Mouse (Mus musculus): Measurements from ENCODE around the gene Rabep1.
"Not testable (repeated sequence)": the region's sequence is repeated elsewhere in the genome, so short reads cannot be mapped to it uniquely, and the experiment has no call there.

Rabep1 gene

GRCm38 (mm10) chr11:70831201-70831600, 13.4 kb upstream of the Rabep1 start:
- no peak for DNase-seq (ENCODE audit: low read depth, low spot score)

GRCm38 (mm10) chr11:70833408-70833807, 11.2 kb upstream of the Rabep1 start:
- no peak for DNase-seq (ENCODE audit: low read depth, low spot score)

DNA sequence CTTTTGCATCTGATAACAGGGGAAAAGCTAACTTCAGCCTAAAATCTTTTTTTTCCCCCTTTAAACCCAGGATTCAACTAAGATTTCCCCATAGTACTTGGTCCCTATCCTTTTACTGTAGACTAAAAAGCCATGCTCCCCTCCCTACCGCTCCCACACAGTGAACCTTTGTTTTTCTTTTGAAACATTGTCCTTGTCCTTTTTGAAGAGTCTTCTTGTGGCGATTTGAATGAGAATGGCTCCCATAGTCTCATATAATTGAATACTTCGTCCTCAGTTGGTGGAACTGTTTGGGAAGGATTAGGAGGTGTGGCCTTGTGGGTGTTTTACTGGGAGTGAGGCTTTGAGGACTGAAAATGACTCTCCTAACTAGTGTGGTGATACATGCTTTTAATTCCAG, 10.7 kb upstream of the Rabep1 start:
- DNase-seq (ENCODE audit: low read depth, low spot score) = no peak

DNA sequence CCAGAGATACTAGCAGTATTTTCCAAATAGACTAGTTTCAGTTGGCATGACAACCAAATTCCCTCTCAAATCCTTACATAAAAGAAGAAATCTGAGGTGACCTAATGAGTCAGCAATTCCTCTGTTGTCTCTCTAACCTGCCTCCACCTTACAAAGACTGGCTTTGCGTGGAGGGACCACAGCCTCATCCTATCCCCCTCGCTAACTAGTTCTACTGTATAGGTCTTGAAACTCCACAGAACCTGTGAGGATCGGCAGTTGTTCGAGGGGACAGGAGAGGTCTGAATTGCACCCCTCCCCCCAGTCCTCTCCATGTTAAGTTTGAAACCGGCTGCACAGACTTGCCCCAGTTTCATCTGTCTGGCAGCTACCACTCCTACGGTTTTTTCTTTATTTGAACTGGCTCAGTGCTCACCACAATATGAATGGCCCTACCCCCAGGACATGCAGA, 9.2 kb upstream of the Rabep1 start:
- DNase-seq (ENCODE audit: low read depth, low spot score) = no peak

- no peak for DNase-seq (ENCODE audit: low read depth, low spot score)
Measured at GRCm38 (mm10) chr11:70837031-70837430, 7.5 kb upstream of the Rabep1 start.

DNA sequence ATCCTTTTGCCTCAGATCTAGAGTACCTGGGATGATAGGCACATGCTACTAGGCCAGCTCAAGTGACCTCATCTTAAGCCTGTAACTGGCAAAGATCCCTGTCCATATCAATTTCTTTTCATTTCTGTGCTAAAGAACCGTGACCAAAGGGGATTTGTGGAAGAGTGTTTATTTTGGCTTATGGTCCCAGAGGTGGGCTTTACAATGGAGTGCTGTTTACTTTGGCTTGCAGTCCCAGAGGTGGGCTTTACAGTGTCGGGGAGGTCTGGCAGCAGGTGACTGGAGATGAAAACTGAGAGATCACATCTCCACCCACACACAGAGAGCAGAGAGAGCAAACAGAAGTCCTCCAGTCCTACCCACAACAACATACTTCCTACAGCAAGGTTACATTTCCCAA, 6.0 kb upstream of the Rabep1 start:
- DNase-seq (ENCODE audit: low read depth, low spot score) = no peak

- no peak for DNase-seq (ENCODE audit: low read depth, low spot score)
Measured at GRCm38 (mm10) chr11:70842983-70843382, 1.6 kb upstream of the Rabep1 start.

GRCm38 (mm10) chr11:70843701-70844551, 652 bp upstream of the Rabep1 start:
- no peak for DNase-seq (ENCODE audit: low read depth, low spot score)

DNA sequence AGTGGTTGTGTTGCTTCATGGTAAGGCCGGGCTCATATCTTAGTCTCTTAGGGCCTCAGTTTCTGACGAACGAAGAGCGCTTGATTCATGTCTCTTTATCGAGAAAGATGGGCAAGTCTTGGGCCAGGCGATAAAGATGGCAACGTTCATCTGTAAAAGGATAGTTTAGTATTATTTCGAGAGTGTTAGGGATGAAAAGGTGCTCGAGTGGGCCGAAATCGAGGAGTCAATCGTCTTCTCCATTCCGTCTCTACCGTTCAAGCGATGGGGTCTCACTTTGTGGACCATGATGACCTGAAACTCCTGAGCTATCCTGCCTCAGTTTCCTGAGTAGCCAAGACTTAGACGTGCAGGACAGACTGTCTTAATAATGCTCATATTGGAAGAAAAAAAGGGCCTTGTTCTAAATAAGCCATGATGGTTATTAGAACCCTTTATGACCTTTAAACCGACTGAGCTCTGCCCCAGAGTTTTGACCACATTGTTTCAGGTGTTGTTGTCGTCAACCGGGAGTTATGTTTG, 940 bp downstream of the Rabep1 start:
- no peak for DNase-seq (ENCODE audit: low read depth, low spot score)

- no peak for DNase-seq (ENCODE audit: low read depth, low spot score)
Measured at GRCm38 (mm10) chr11:70846029-70846428, 1.5 kb downstream of the Rabep1 start.

DNA sequence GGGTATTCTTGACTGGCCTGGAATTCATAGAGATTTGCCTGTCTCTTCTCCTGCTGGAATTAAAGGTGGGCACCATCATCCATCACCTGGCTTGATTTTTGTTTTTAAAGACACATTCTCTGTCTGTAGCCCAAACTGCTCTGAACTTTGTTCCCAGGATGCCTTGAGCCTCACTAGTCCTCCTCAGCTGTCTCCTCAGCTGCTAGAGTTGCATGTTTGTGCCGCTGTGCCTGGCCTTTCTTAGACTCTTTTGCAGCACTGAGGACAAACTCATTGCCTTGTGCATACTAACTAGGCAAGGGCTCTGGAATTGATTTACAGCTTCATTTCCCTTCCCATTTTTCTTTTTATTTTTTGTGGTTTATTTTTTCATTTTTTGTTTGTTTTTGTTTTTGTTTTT, 15.8 kb downstream of the Rabep1 start:
- no peak for DNase-seq (ENCODE audit: low read depth, low spot score)

- DNase-seq (ENCODE audit: low read depth, low spot score) = not testable (repeated sequence)
Measured at GRCm38 (mm10) chr11:70863204-70863603, 18.6 kb downstream of the Rabep1 start.

DNA sequence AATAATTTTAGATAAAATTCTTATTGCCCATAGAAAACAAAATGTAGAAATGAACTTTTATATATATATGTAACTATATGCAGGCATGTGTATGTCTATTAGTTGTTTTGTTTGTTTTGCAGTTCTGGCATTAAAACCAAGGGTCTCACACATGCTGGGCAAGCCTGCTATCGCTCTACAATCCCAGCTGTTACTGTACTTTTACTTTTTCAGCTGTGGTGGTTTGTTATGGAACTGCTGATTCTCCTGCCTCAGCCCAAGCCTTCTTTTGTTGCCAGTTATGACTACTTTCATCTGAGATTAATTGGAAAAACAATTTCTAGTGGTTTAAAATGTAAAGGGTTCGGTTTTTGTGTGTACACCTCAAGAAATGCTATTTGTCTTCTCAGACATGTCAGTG, 20.6 kb downstream of the Rabep1 start:
- DNase-seq (ENCODE audit: low read depth, low spot score) = no peak

GRCm38 (mm10) chr11:70869263-70869662, 24.7 kb downstream of the Rabep1 start:
- no peak for DNase-seq (ENCODE audit: low read depth, low spot score)

GRCm38 (mm10) chr11:70869811-70870210, 25.2 kb downstream of the Rabep1 start:
- no peak for DNase-seq (ENCODE audit: low read depth, low spot score)

DNA sequence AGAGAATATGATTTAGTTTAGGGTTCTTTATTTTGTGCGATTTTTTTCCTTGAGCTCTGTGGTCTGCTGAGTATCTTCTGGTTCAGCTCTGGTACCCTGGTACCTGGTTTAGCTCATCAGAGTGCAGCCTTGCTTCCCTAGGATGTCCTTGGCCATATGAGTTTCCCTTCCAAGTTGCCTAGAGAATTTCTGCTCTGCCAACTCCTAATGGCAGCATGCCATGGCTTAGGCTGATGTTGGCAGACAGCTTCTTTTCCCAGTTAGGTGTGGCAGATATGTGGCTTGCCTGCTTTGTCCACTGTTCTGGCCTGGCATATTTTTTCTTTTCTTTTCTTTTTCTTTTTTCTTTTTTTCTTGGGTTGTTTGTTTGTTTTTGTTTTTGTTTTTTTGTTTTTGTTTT, 25.8 kb downstream of the Rabep1 start:
- no peak for DNase-seq (ENCODE audit: low read depth, low spot score)

- DNase-seq (ENCODE audit: low read depth, low spot score) = no peak
Measured at GRCm38 (mm10) chr11:70871110-70871509, 26.5 kb downstream of the Rabep1 start.

DNA sequence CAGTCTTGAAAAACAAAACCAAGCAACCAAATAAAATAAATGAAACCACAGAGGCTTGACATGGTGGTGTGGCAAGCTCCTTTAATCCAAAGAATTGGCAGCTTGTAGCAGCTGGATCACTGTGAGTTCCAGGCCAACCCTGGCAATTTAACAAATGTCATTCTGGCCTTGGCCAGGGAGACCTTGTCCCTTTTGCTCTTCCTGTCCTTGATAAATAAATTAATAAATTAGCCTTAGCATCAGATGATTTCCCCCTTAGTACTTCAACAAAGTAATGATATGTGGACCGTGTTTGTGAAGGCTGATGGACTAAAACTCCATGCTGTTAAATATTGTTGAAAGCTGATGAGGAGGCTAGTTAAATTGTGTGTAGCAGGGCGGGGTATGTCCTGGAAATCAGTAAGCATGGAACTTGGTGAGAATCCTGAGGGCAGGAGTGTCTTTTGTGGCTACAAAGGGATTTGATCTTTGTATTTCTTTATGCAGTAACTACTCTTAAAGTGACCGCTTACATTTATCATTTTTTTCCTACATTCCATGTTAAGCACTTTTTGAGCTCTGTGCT, 27.3 kb downstream of the Rabep1 start:
- DNase-seq (ENCODE audit: low read depth, low spot score) = no peak

DNA sequence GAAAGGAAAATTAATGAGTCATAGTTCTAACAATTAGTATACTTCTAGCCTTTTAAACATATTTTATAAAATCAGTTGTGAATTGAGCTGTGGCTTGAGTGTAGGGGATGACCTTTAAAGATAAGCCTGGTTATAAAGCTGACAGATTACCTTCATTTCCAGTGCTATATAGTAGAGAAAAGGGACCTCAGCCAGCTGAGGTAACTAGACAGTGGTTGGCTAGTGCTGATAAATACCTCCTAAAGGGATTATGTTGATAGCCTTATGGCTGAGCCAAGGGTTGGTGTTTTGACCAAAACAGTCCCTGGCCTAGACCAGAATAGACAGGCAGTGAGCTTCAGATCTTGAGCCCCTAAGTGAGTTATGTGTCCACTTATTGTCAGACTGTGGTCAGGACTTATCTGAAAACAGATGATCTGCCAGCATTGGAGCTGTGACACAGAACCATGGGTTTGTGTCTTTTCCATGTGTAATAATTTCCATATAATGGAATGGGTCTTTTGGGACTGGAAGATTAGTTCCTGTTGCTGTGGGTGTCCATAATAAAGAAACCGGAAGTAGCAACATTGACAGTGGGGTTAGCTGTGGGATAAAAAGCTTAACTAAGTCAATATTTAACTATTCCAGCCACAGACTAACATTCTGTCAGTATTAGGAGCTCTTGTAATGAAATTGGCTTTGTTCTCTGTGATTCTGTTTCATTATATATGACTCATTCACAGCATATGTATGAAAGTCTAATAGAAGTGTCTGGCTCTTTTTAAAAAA, 29.5 kb downstream of the Rabep1 start:
- no peak for DNase-seq (ENCODE audit: low read depth, low spot score)

DNA sequence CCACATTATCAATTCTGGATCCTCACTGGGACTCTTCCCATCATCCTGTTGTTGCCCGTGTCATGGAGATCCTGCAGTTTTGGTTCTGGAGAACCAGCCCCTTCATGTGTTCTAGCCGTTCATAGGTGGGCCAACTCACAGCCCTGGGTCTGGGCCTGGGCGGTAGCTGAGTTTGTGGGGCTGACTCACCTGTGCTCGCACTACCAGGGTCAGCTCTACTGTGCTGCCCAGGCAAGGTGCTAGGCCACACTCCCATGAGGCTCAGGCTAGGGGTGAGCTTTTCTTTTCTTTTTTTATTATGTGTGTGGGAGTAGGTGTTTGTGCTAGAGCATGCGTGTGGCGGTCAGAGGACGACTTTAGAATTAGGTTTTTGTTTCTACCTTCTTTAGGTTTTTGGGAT, 33.1 kb downstream of the Rabep1 start:
- DNase-seq (ENCODE audit: low read depth, low spot score) = no peak

GRCm38 (mm10) chr11:70882905-70883430, 38.4 kb downstream of the Rabep1 start:
- DNase-seq (ENCODE audit: low read depth, low spot score) = no peak

- no peak for DNase-seq (ENCODE audit: low read depth, low spot score)
Measured at GRCm38 (mm10) chr11:70890643-70891042, 46.1 kb downstream of the Rabep1 start.
